Mouse (Mus musculus) embryo, embryonic 11.5 days (tissue): ENCODE data around the gene Casq2.

Source experiments
- DNase-seq: peaks from one replicate; pipeline ENCODE4 v3.0.0-alpha.2; 2012; ENCODE audit warnings: low read depth, low spot score

The Casq2 gene

GRCm38 (mm10) chr3:102086283-102086682 lies at the start of gene Casq2:
TSS of gene Casq2 (plus strand) at chr3:102086415.
- DNase-seq, result no peak

- DNase-seq, result no peak
Measured at GRCm38 (mm10) chr3:102037806-102038205, 48.4 kb upstream of the Casq2 start.

DNA sequence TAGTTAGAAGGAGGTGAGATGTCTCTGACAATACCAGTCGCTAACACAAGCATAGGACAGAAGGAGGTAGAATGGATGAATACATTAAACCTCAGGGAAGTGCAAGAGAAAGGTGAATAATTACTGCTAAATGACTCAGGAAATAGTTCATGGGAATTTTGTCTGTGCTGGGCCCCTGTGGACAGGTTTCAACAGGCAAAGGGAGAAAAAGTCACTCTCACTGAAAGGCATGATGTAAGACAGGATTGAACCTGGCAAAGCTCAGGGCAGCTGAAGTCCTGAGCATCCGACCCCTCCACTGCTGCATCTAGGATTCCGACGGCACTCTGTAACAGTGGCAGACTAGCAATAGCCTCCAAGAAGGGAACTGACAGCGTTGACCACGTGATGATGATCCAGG lies 47.6 kb upstream of the Casq2 start:
- DNase-seq, result no peak

- DNase-seq, result no peak
Measured at GRCm38 (mm10) chr3:102041632-102042031, 44.6 kb upstream of the Casq2 start.

GRCm38 (mm10) chr3:102045071-102045470 lies 41.1 kb upstream of the Casq2 start:
- DNase-seq, result no peak

DNA sequence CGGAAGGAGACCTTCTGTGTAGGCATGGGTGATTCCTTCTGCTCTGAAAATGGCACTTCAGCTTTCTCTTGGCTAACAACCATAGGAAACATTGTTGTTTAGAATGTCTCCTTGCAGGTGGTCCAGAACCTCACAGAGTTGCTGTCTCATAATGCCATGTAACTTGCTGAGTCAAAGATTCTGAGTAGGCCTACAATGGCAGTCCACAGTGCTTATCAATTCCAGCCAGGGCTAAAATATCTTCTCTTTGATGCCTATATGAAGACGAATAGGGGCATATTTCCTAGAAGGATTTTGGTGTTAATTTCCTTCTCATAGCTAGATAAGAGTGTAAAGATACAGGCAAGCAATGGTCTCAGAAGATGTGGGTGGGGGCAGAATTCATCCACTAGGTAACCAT lies 38.7 kb upstream of the Casq2 start:
- DNase-seq, result no peak

- DNase-seq, result no peak
Measured at GRCm38 (mm10) chr3:102049207-102050104, 36.8 kb upstream of the Casq2 start.

DNA sequence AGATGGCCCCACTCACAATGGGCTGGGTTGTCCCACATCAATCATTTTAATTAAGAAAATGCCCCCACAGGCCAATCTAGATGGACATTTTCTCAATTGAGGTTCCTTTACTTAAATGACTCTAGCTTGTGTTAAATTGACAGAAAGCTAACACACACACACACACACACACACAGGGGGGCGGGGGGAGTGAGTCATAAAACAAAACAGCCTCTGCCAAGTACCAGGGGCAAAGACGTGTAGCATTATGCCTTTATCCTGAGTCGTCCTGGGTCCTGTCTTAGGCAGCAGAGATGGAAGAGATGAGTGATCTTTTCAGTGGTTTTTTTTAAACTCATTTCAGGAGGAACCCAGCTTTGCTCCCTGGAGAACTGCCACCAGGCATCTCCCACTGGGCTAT lies 34.2 kb upstream of the Casq2 start:
- no peak for DNase-seq

GRCm38 (mm10) chr3:102053293-102053692 lies 32.9 kb upstream of the Casq2 start:
- DNase-seq, result no peak

GRCm38 (mm10) chr3:102055878-102056277 lies 30.3 kb upstream of the Casq2 start:
- no peak for DNase-seq

GRCm38 (mm10) chr3:102060065-102060464 lies 26.1 kb upstream of the Casq2 start:
- no peak for DNase-seq

GRCm38 (mm10) chr3:102061923-102062670 lies 24.1 kb upstream of the Casq2 start:
- DNase-seq, result peak; percentile 44

- peak; percentile 22 for DNase-seq
Measured at GRCm38 (mm10) chr3:102062671-102063010, 23.6 kb upstream of the Casq2 start.

DNA sequence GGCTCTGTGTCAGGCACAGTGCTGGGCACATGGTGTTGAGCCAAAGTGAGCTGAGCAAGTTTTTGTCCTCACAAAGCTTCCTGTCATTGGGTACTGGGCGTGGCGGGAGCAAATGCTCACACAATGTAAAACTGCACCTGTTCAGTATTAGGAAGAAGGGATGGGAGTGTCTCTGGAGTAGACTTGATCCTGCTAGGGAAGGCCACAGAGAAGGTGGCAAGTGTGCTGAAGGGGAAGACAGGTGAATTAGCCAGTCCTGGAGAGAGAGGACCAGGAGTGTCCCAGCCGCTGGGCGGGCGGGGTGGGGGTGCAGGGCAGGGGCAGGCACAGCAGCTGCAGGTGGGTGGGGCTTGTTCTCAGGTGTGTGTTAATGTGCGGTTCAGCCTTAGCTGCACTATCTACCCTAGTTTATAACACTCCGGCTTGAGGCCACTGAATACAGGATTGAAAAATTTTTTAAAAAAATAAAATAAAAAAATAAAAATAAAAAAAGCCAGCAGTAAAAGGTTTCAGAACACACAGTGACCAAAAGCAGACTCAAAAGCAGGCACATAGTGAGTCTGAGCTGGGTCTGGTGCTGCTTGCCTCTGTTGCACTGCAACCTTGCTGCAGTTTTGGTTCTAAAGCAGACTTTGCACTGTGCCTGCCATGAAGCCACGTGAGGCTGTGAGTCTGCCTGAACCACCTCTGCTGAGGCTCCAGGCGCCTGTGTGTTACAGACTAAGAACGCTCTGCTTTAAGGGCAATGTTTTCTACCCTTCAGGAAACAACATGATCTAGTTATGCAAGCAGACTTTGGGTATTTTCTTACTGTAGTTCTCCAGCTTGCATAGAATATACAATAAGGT lies 22.7 kb upstream of the Casq2 start:
- no peak for DNase-seq

GRCm38 (mm10) chr3:102064566-102064965 lies 21.6 kb upstream of the Casq2 start:
- DNase-seq, result no peak

- DNase-seq, result no peak
Measured at GRCm38 (mm10) chr3:102067306-102067705, 18.9 kb upstream of the Casq2 start.

DNA sequence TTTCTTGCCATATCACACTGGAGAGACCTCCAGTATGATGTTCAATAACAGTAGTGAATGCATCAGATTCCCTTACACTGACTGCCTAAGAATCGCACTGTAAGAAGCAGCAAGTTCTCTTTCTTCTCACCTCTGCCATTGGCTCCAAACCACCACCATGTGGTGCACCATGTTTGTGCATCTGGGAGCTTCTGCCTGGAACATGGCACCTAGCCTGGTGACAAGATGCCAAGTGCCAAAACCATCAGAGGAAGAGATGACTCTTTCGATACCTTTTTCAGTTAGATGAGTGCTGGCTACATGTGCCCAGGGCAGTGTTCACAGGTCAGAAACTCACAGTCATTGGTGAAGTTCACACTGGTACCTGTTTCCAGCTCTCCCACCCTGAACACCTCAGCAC lies 18.4 kb upstream of the Casq2 start:
- no peak for DNase-seq

DNA sequence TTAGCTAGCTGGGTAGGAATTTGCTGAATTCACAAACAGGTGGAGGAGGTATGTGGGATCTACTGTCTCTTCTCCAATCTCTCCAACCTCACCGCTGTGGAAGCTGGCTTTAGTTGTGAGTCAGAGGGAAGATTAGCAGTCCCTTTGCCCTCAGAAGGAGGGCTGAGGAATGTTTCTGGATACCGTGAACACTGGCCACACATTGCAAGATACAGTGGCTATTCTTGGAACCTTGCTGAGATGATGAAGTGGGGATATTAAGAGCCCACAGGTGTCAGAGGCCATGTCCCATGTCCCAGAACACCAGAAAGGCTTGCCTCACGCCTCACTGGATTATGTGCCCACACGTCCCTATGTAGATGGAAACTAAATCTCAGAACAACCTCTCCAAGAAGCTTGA lies 17.0 kb upstream of the Casq2 start:
- DNase-seq, result no peak

GRCm38 (mm10) chr3:102069686-102070085 lies 16.5 kb upstream of the Casq2 start:
- DNase-seq, result no peak

DNA sequence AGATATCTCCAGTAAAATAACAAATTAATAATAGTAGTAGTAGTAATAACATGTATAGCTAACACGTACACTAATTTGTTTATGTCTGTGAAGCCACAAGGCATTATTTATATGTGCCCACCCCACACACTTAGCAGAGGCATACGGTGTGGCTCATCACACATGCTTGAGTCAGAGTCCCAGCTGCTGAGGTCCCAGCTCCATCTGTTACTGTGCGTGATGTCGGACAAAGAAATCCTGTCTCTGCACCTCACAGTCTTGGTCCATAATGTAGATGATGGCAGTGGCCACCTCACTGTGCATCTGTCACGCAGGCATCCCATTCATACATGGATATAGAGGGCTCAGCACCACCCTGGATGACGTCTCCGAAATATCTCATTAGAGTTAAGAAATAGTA lies 15.9 kb upstream of the Casq2 start:
- no peak for DNase-seq

GRCm38 (mm10) chr3:102071016-102071415 lies 15.2 kb upstream of the Casq2 start:
- DNase-seq, result no peak

- no peak for DNase-seq
Measured at GRCm38 (mm10) chr3:102079413-102079812, 6.8 kb upstream of the Casq2 start.
